Mouse (Mus musculus): Measurements from ENCODE around the gene Ogn.

DNA sequence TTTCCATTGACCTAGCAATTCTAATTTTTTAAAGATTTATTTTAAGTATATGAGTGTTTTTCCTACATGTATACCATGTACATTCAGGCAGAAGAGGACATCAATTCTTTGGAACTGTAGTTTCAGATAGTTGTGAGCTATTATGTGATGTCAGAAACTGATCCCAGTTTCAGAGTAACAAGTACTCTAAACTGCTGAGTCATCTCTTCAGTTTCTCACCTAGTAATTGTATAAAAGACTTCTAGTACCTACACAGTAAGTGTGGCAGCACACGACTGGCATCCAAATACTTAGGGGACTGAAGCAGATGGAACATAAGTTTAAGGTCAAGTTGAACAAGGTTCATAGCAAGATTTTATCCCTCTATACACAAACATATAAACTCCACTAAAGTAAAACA is 38.2 kb downstream of the Ogn start:
- TF ChIP-seq GATA1 (IDR thresholded peaks at IDR 0.05; ENCODE audit: low read length) (no peak), TAL1 (IDR thresholded peaks at IDR 0.05; ENCODE audit: low read length) (no peak)

All from erythroblast, embryonic 14.5 days (primary cell).